In genomic region chr7:132989839-132990238, GRCm38 (mm10) we compare ENCODE assay signal across 25 mouse cellular contexts. TPM values are rescaled to one million over a fixed set of nuclear protein-coding genes. Genes with fewer than 3 reads are reported as not detected.
DNase-seq lines count a peak whose midpoint lies in the region; ATAC-seq and TF ChIP-seq lines count a peak whose summit lies in the region.
"Had no signal": no experiment of that assay in that cellular context is flagged by ENCODE, and none has a peak within 500 bp of the region (broad histone marks: within the 10 kb centered on the region; RNA-seq: fewer than 3 reads in every experiment).

No protein-coding gene starts in this region.

- H3K27me3 ChIP-seq in intestine, embryonic 16.5 days (replicated peaks; ENCODE audit: control insufficient read depth, insufficient read depth, low read length), result no peaks in the 10 kb centered on the region
- no peaks in the 10 kb centered on the region for H3K27me3 ChIP-seq in intestine, embryonic 15.5 days (replicated peaks)
- no peaks in the 10 kb centered on the region for H3K27me3 ChIP-seq in liver, postnatal 0 days (ENCODE audit: insufficient read depth, low read length)
- no peaks in the 10 kb centered on the region for H3K27me3 ChIP-seq in liver, embryonic 11.5 days (replicated peaks; ENCODE audit: control insufficient read depth, insufficient read depth, low read length)
- no peaks in the 10 kb centered on the region for H3K27me3 ChIP-seq in intestine, postnatal 0 days (replicated peaks; ENCODE audit: control insufficient read depth, insufficient read depth, low read length)
- H3K27me3 ChIP-seq in stomach, postnatal 0 days (ENCODE audit: control insufficient read depth, insufficient read depth, low read length), result no peaks in the 10 kb centered on the region
- H3K27me3 ChIP-seq: forebrain, embryonic 13.5 days; heart, embryonic 12.5 days; heart, embryonic 15.5 days; hindbrain, embryonic 13.5 days had no signal

- 0 out of 2 replicates have a peak, but pooled peaks have one; percentile 21 for ATAC-seq in intestine, embryonic 16.5 days
- ATAC-seq in intestine, embryonic 15.5 days, result no peak
- ATAC-seq in liver, postnatal 0 days, result no peak
- ATAC-seq in liver, embryonic 11.5 days (replicated peaks; ENCODE audit: low FRiP score), result no peak
- peak; percentile 28; the same call in 1 of the 2 replicates for ATAC-seq in intestine, postnatal 0 days
- ATAC-seq in stomach, postnatal 0 days (ENCODE audit: low FRiP score, low TSS enrichment), result no peak
- ATAC-seq in megakaryocyte-erythroid progenitor cell, adult 5-6 weeks (replicated peaks; ENCODE audit: low FRiP score, low TSS enrichment, poor library complexity, severe bottlenecking), result no peak
- ATAC-seq: CD4-positive, CD25-positive, alpha-beta regulatory T cell, adult 4 months; forebrain, embryonic 13.5 days; forebrain, embryonic 16.5 days; hindbrain, embryonic 16.5 days had no signal

- no peak overlapping the region for H3K4me3 ChIP-seq in intestine, embryonic 16.5 days (ENCODE audit: low read length)
- H3K4me3 ChIP-seq in intestine, embryonic 15.5 days (replicated peaks), result no peak overlapping the region
- no peak overlapping the region for H3K4me3 ChIP-seq in liver, postnatal 0 days (ENCODE audit: low read depth, low read length)
- no peak overlapping the region for H3K4me3 ChIP-seq in liver, embryonic 11.5 days (ENCODE audit: low read depth, low read length)
- H3K4me3 ChIP-seq in intestine, postnatal 0 days (ENCODE audit: low read depth, low read length), result no peak overlapping the region
- H3K4me3 ChIP-seq in stomach, postnatal 0 days (ENCODE audit: low read depth, low read length), result no peak overlapping the region
- H3K4me3 ChIP-seq: forebrain, embryonic 10.5 days; forebrain, embryonic 13.5 days; heart, embryonic 12.5 days; heart, embryonic 15.5 days; hindbrain, embryonic 10.5 days; hindbrain, embryonic 13.5 days had no signal

- H3K9me3 ChIP-seq in intestine, embryonic 16.5 days (ENCODE audit: control insufficient read depth, low read length), result no peaks in the 10 kb centered on the region
- H3K9me3 ChIP-seq in intestine, embryonic 15.5 days, result no peaks in the 10 kb centered on the region
- H3K9me3 ChIP-seq in liver, postnatal 0 days (ENCODE audit: low read length), result no peaks in the 10 kb centered on the region
- H3K9me3 ChIP-seq in liver, embryonic 11.5 days (ENCODE audit: control insufficient read depth, low read length), result no peaks in the 10 kb centered on the region
- no peaks in the 10 kb centered on the region for H3K9me3 ChIP-seq in intestine, postnatal 0 days (ENCODE audit: control insufficient read depth)
- no peaks in the 10 kb centered on the region for H3K9me3 ChIP-seq in stomach, postnatal 0 days (ENCODE audit: control insufficient read depth, low read length)
- H3K9me3 ChIP-seq: forebrain, embryonic 10.5 days; forebrain, embryonic 13.5 days; heart, embryonic 12.5 days; heart, embryonic 15.5 days; hindbrain, embryonic 10.5 days; hindbrain, embryonic 13.5 days had no signal

- 68% methylated on average over 5 of the region's 5 CpGs for WGBS in intestine, embryonic 16.5 days
- 75% methylated on average over 5 of the region's 5 CpGs for WGBS in intestine, embryonic 15.5 days
- WGBS in liver, postnatal 0 days (ENCODE audit: insufficient replicate concordance), result 79% methylated on average over 5 of the region's 5 CpGs
- 84% methylated on average over 5 of the region's 5 CpGs for WGBS in liver, embryonic 11.5 days
- WGBS in intestine, postnatal 0 days, result 46% methylated on average over 5 of the region's 5 CpGs
- 76% methylated on average over 5 of the region's 5 CpGs for WGBS in stomach, postnatal 0 days

- no peak overlapping the region for H3K4me2 ChIP-seq in intestine, embryonic 16.5 days (ENCODE audit: low read depth, low read length)
- no peak overlapping the region for H3K4me2 ChIP-seq in intestine, embryonic 15.5 days (replicated peaks)
- H3K4me2 ChIP-seq in liver, postnatal 0 days (ENCODE audit: low read depth, low read length), result no peak overlapping the region
- H3K4me2 ChIP-seq in liver, embryonic 11.5 days, result no peak overlapping the region
- no peak overlapping the region for H3K4me2 ChIP-seq in intestine, postnatal 0 days (replicated peaks; ENCODE audit: low read depth)
- H3K4me2 ChIP-seq in stomach, postnatal 0 days (replicated peaks; ENCODE audit: low read depth), result no peak overlapping the region
- H3K4me2 ChIP-seq: forebrain, embryonic 13.5 days; heart, embryonic 12.5 days; heart, embryonic 15.5 days; hindbrain, embryonic 13.5 days had no signal

- no peak for TF ChIP-seq CTCF in liver, postnatal 0 days (IDR thresholded peaks at IDR 0.05; ENCODE audit: low read depth)
- TF ChIP-seq CTCF in intestine, postnatal 0 days (IDR thresholded peaks at IDR 0.05; ENCODE audit: low read depth), result peak; percentile 51
- peak; percentile 21; the same call in 1 of the 2 replicates for TF ChIP-seq CTCF in stomach, postnatal 0 days (IDR thresholded peaks at IDR 0.05; ENCODE audit: low read depth)

- DNase-seq in liver, postnatal 0 days, result peak; percentile 10
- no peak for DNase-seq in liver, embryonic 11.5 days (ENCODE audit: low spot score)
- no peak for DNase-seq in stomach, postnatal 0 days (ENCODE audit: low spot score)
- DNase-seq: adrenal gland, adult 2 months; adrenal gland, postnatal 14 days; cerebellum, adult 11 months; cerebellum, adult 2 months; cerebellum, adult 9-11 months; gastrocnemius, postnatal 25 days; heart, adult 18-20 months; heart, postnatal 10 days; heart, postnatal 36 days had no signal

- H3K27ac ChIP-seq in intestine, embryonic 16.5 days (ENCODE audit: low read length), result no peak overlapping the region
- no peak overlapping the region for H3K27ac ChIP-seq in intestine, embryonic 15.5 days
- H3K27ac ChIP-seq in liver, postnatal 0 days (ENCODE audit: low read depth), result no peak overlapping the region
- no peak overlapping the region for H3K27ac ChIP-seq in liver, embryonic 11.5 days (ENCODE audit: low read depth, low read length)
- no peak overlapping the region for H3K27ac ChIP-seq in intestine, postnatal 0 days (ENCODE audit: low read depth, low read length)
- H3K27ac ChIP-seq in stomach, postnatal 0 days (replicated peaks), result no peak overlapping the region
- H3K27ac ChIP-seq: forebrain, embryonic 10.5 days; forebrain, embryonic 13.5 days; heart, embryonic 15.5 days; hindbrain, embryonic 10.5 days; hindbrain, embryonic 13.5 days had no signal

- peaks cover 23% of the 10 kb centered on the region for H3K36me3 ChIP-seq in intestine, embryonic 16.5 days (ENCODE audit: control insufficient read depth, insufficient read depth, low read length)
- peaks cover 31% of the 10 kb centered on the region for H3K36me3 ChIP-seq in intestine, embryonic 15.5 days
- peaks cover 23% of the 10 kb centered on the region for H3K36me3 ChIP-seq in liver, postnatal 0 days (replicated peaks; ENCODE audit: insufficient read depth, low read length)
- H3K36me3 ChIP-seq in liver, embryonic 11.5 days (ENCODE audit: control insufficient read depth, insufficient read depth, low read length), result peaks cover 30% of the 10 kb centered on the region; the same call in 1 of the 2 replicates
- H3K36me3 ChIP-seq in intestine, postnatal 0 days (ENCODE audit: control insufficient read depth, insufficient read depth), result peaks cover 78% of the 10 kb centered on the region
- H3K36me3 ChIP-seq in stomach, postnatal 0 days (ENCODE audit: control insufficient read depth, insufficient read depth, low read length), result peaks cover 30% of the 10 kb centered on the region

- H3K9ac ChIP-seq in intestine, embryonic 16.5 days (ENCODE audit: low read depth, low read length), result no peak overlapping the region
- no peak overlapping the region for H3K9ac ChIP-seq in intestine, embryonic 15.5 days
- no peak overlapping the region for H3K9ac ChIP-seq in liver, postnatal 0 days (replicated peaks)
- no peak overlapping the region for H3K9ac ChIP-seq in liver, embryonic 11.5 days (ENCODE audit: low read depth, low read length)
- H3K9ac ChIP-seq in intestine, postnatal 0 days (ENCODE audit: low read depth, low read length), result no peak overlapping the region
- H3K9ac ChIP-seq in stomach, postnatal 0 days (ENCODE audit: low read length), result no peak overlapping the region
- H3K9ac ChIP-seq: forebrain, embryonic 13.5 days; heart, embryonic 12.5 days; heart, embryonic 15.5 days; hindbrain, embryonic 13.5 days had no signal

- no peak for TF ChIP-seq EP300 in liver, postnatal 0 days (IDR thresholded peaks at IDR 0.05; ENCODE audit: low read depth)
- no peak for TF ChIP-seq EP300 in stomach, postnatal 0 days (optimal IDR thresholded peaks at IDR 0.05)

- no peaks in the 10 kb centered on the region for H3K4me1 ChIP-seq in intestine, embryonic 16.5 days (ENCODE audit: control insufficient read depth, insufficient read depth, low read length)
- H3K4me1 ChIP-seq in intestine, embryonic 15.5 days (replicated peaks), result no peaks in the 10 kb centered on the region
- H3K4me1 ChIP-seq in liver, postnatal 0 days (ENCODE audit: insufficient read depth), result no peaks in the 10 kb centered on the region
- H3K4me1 ChIP-seq in liver, embryonic 11.5 days (replicated peaks; ENCODE audit: control insufficient read depth, insufficient read depth, low read length), result no peaks in the 10 kb centered on the region
- H3K4me1 ChIP-seq in intestine, postnatal 0 days (replicated peaks; ENCODE audit: control insufficient read depth, insufficient read depth, low read length), result no peaks in the 10 kb centered on the region
- H3K4me1 ChIP-seq in stomach, postnatal 0 days (replicated peaks; ENCODE audit: control insufficient read depth, insufficient read depth), result no peaks in the 10 kb centered on the region
- H3K4me1 ChIP-seq: forebrain, embryonic 10.5 days; forebrain, embryonic 13.5 days; heart, embryonic 12.5 days; heart, embryonic 15.5 days; hindbrain, embryonic 10.5 days had no signal

RNA-seq across cellular contexts. Expression of gene Zranb1, which starts 58.9 kb away (rescaled TPM):
- 5.7 and 6.3 TPM in 2 replicates for polyA plus RNA-seq in intestine, embryonic 16.5 days (2015; fragmentation: Nextera tagmentation; extraction: Ambion mirVana)
- polyA plus RNA-seq in intestine, embryonic 15.5 days (2015; fragmentation: Nextera tagmentation; extraction: Ambion mirVana), result 9.9 and 10.6 TPM in 2 replicates
- polyA plus RNA-seq in liver, postnatal 0 days (2015; fragmentation: Nextera tagmentation; extraction: Ambion mirVana), result 10.0 and 11.6 TPM in 2 replicates
- 9.6 and 10.9 TPM in 2 replicates for polyA plus RNA-seq in liver, embryonic 11.5 days (2014; fragmentation: Nextera tagmentation; extraction: Ambion mirVana)
- 8.7 and 9.8 TPM in 2 replicates for polyA plus RNA-seq in intestine, postnatal 0 days (2015; fragmentation: Nextera tagmentation; extraction: Ambion mirVana)
- polyA plus RNA-seq in stomach, postnatal 0 days (2015; fragmentation: Nextera tagmentation; extraction: Ambion mirVana), result 16.9 and 17.9 TPM in 2 replicates
- 26.6 and 31.4 TPM in 2 replicates for total RNA-seq in megakaryocyte-erythroid progenitor cell, adult 5-6 weeks (2014; fragmentation: Nextera tagmentation)
- total RNA-seq in megakaryocyte-erythroid progenitor cell, adult 5-6 weeks (2017), result 53.5 and 54.7 TPM in 2 replicates

Comparison
In these comparisons a context has a peak if more than half of its experiments do, and no peak if none do; other contexts are left out.
1. ATAC-seq: peak in intestine, embryonic 16.5 days (single experiment) and intestine, postnatal 0 days (single experiment); none in intestine, embryonic 15.5 days (single experiment), liver, postnatal 0 days (single experiment), liver, embryonic 11.5 days (single experiment), stomach, postnatal 0 days (single experiment) and megakaryocyte-erythroid progenitor cell, adult 5-6 weeks (single experiment).